Mouse (Mus musculus): ENCODE data around the gene Cnfn. TPM values are rescaled to one million over a fixed set of nuclear protein-coding genes. Genes with fewer than 3 reads are reported as not detected.

The Cnfn gene
- polyA plus RNA-seq (2012; ENCODE audit: low replicate concordance), result not detected in 2 replicates

GRCm38 (mm10) chr7:25369058-25369749, at the start of gene Cnfn:
TSS of gene Cnfn (minus strand) at chr7:25369724.

GRCm38 (mm10) chr7:25412833-25413441, 43.4 kb upstream of the Cnfn start, which contains the start of gene Cxcl17:
TSS of gene Cxcl17 (minus strand) at chr7:25412886.

GRCm38 (mm10) chr7:25398610-25399009, 29.1 kb upstream of the Cnfn start, which contains the start of gene Lipe:
TSS of gene Lipe (minus strand) at chr7:25398710.

Other genes with a start within 250 kb of the Cnfn start
- 393 and 487 TPM in 2 replicates for gene Pou2f2, start 190.0 kb downstream of the Cnfn start, polyA plus RNA-seq (2012; ENCODE audit: low replicate concordance)
- 86.8 and 170 TPM in 2 replicates for gene Dedd2, start 149.1 kb downstream of the Cnfn start, polyA plus RNA-seq (2012; ENCODE audit: low replicate concordance)
- 19.3 and 28.6 TPM in 2 replicates for gene Zfp526, start 148.3 kb downstream of the Cnfn start, polyA plus RNA-seq (2012; ENCODE audit: low replicate concordance)
- gene Gsk3a, start 131.9 kb downstream of the Cnfn start, polyA plus RNA-seq (2012; ENCODE audit: low replicate concordance), result 120 and 195 TPM in 2 replicates
- gene Erf, start 119.0 kb downstream of the Cnfn start, polyA plus RNA-seq (2012; ENCODE audit: low replicate concordance), result 56.1 and 93.1 TPM in 2 replicates
- gene Cic, start 102.0 kb downstream of the Cnfn start, polyA plus RNA-seq (2012; ENCODE audit: low replicate concordance), result 539 and 737 TPM in 2 replicates
- 45.5 and 59.6 TPM in 2 replicates for gene Pafah1b3, start 71.7 kb downstream of the Cnfn start, polyA plus RNA-seq (2012; ENCODE audit: low replicate concordance)
- gene Prr19, start 68.3 kb downstream of the Cnfn start, polyA plus RNA-seq (2012; ENCODE audit: low replicate concordance), result 0.18 TPM in 1 of 2 replicates, not detected in the other
- gene Tmem145, start 63.6 kb downstream of the Cnfn start, polyA plus RNA-seq (2012; ENCODE audit: low replicate concordance), result 0.31 TPM in 1 of 2 replicates, not detected in the other
- gene Megf8, start 52.6 kb downstream of the Cnfn start, polyA plus RNA-seq (2012; ENCODE audit: low replicate concordance), result 3.7 and 7.4 TPM in 2 replicates
- gene Lipe, start 29.0 kb upstream of the Cnfn start, polyA plus RNA-seq (2012; ENCODE audit: low replicate concordance), result 34.3 and 37.0 TPM in 2 replicates
- not detected in 2 replicates for gene Cxcl17, start 43.2 kb upstream of the Cnfn start, polyA plus RNA-seq (2012; ENCODE audit: low replicate concordance)
- 8.1 and 11.4 TPM in 2 replicates for gene Ceacam1, start 107.9 kb upstream of the Cnfn start, polyA plus RNA-seq (2012; ENCODE audit: low replicate concordance)
- 0.55 and 0.71 TPM in 2 replicates for gene Ceacam2, start 170.1 kb upstream of the Cnfn start, polyA plus RNA-seq (2012; ENCODE audit: low replicate concordance)
- gene Erich4, start 246.2 kb upstream of the Cnfn start, polyA plus RNA-seq (2012; ENCODE audit: low replicate concordance), result not detected in 2 replicates
- gene Dmac2, start 249.7 kb upstream of the Cnfn start, polyA plus RNA-seq (2012; ENCODE audit: low replicate concordance), result 63.2 and 101 TPM in 2 replicates